Mouse (Mus musculus): ENCODE measurements at regions not wholly inside any gene's neighbourhood (a gene's known extent, or its start where the extent isn't known, plus 50 kb on each side); places are given as distances from the start of the nearest gene placed in this dataset.

DNA sequence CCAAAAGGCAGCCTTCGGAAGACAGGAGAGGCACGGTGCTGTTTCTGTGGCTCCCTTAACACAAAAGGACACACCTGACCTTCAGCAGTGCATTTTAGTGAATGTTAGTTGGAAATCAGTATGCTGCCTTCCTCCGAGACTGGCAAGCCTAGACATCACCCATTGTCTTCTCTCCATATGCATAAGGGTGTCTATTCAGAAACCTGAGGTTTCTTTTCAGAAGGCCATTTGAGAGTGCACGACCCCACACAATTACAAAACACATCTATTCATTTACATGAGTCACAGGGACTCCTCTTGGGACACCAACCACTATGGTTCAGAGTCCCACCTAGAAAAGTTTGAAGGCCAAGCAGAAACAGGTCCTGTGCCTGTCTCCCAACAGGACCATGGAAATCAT lies 161.8 kb upstream of the Spats2l start:
- Histone ChIP-seq H3K4me2 (replicated peaks; ENCODE audit: low read depth, low read length) (no peak overlapping the region), H3K4me3 (ENCODE audit: low read length) (no peak overlapping the region), H3K9ac (ENCODE audit: low read depth, low read length) (no peak overlapping the region), H3K27ac (ENCODE audit: low read depth, low read length) (no peak overlapping the region), H3K9me3 (ENCODE audit: control insufficient read depth, low read length) (no peaks in the 10 kb centered on the region), H3K36me3 (ENCODE audit: control insufficient read depth, insufficient read depth, low read length) (no peaks in the 10 kb centered on the region), H3K27me3 (ENCODE audit: control insufficient read depth, insufficient read depth, low read length) (no peaks in the 10 kb centered on the region), H3K4me1 (ENCODE audit: control insufficient read depth, insufficient read depth, low read length) (peaks cover 4% of the 10 kb centered on the region)
- 70% methylated on average over 4 of the region's 4 CpGs for WGBS
- ATAC-seq (ENCODE audit: low FRiP score, low TSS enrichment) = no peak

DNA sequence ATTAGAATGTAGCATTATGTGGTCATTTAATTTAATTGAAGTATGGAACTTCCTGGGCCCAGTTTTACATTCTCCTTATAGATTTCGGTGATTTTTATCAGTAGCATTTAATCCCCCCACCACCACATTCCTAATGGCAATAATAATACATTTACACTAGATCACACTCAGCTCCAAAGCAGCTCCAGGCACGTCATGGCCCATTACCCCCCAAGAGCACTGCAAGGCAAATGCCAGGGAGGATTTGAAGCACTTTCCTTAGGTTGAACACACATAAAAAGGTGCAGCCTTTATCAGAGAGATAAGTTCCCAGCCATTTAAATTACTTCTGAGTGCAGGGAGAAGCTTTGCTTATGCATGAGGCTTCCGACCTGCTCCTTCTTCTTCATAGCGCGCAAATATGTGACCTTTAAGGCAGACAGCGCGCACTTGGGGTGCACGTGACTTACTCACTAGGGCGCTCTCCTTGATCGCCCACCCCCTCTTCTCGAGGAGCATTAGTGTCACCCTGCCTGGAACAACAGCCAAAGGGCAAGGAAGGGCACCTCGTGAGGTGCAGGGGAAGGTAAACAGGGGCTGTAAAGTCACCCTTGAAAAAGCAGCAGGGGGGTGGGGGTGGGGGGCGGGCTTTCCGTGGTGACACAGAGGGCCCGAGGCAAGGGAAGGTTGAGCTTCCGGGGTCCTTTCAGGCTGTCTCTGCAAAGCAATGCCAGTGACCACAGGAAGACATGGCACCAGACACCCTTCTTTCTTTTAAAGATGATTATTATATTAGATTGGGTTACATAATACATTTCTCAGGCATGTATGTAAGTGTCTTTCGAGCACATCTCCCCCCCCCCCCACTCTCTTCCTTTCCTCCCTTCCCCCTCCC lies 160.8 kb upstream of the Spats2l start:
- Histone ChIP-seq H3K36me3 (ENCODE audit: control insufficient read depth, insufficient read depth, low read length) (no peaks in the 10 kb centered on the region), H3K4me1 (ENCODE audit: control insufficient read depth, insufficient read depth, low read length) (peaks cover 4% of the 10 kb centered on the region), H3K4me3 (ENCODE audit: low read length) (peak overlapping the region; percentile 18; the same call in 1 of the 2 replicates), H3K9me3 (ENCODE audit: control insufficient read depth, low read length) (no peaks in the 10 kb centered on the region), H3K27ac (ENCODE audit: low read depth, low read length) (no peak overlapping the region; the same call in 1 of the 2 replicates), H3K4me2 (replicated peaks; ENCODE audit: low read depth, low read length) (peak overlapping the region; percentile 35), H3K27me3 (ENCODE audit: control insufficient read depth, insufficient read depth, low read length) (no peaks in the 10 kb centered on the region), H3K9ac (ENCODE audit: low read depth, low read length) (no peak overlapping the region)
- 11% methylated on average over 17 of the region's 17 CpGs for WGBS
- peak; percentile 82; the same call in 1 of the 2 replicates for ATAC-seq (ENCODE audit: low FRiP score, low TSS enrichment)

DNA sequence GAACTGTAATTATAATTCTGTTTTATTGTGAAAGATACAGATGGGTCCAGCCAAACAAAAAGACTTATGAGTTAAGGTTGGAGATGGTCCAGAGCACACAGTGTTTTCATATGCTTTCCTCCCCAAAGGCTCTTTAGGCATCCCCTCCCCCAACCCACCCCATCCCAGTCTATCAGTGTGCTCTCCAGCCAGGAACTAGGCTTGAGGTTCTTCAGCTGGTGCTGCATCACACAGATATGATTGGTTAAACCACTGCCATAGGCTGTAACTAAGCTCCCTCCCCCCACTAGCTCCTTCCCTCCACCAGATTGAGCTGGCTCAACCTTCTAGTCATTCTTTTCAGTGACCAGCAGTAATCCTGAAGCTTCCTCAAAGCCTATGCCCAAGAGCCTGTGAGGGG lies 158.8 kb upstream of the Spats2l start:
- Histone ChIP-seq H3K36me3 (ENCODE audit: control insufficient read depth, insufficient read depth, low read length) (no peaks in the 10 kb centered on the region), H3K9ac (ENCODE audit: low read depth, low read length) (no peak overlapping the region), H3K4me2 (replicated peaks; ENCODE audit: low read depth, low read length) (no peak overlapping the region), H3K27ac (ENCODE audit: low read depth, low read length) (no peak overlapping the region), H3K9me3 (ENCODE audit: control insufficient read depth, low read length) (no peaks in the 10 kb centered on the region), H3K4me3 (ENCODE audit: low read length) (no peak overlapping the region), H3K4me1 (ENCODE audit: control insufficient read depth, insufficient read depth, low read length) (peaks cover 4% of the 10 kb centered on the region), H3K27me3 (ENCODE audit: control insufficient read depth, insufficient read depth, low read length) (no peaks in the 10 kb centered on the region)
- ATAC-seq (ENCODE audit: low FRiP score, low TSS enrichment) = peak; percentile 63; the same call in 1 of the 2 replicates

DNA sequence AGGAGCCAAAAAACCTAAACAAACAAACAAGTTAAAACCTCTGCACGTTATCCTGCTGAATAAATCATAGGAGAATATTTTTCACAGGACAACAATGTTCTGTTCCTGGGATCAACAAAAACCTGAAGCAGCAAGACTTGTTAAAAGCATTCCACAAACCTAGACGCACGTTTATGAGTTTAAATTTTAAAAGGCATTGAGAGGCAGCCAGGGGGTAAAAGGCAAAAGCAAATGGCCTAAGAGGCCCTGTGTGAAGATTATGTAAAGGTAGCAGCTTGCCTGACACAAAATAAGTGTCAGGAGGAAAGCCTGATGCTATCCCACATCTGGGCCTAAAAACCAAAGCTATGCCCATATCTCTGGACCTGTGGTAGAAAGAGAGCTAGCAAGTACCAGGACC lies 156.6 kb upstream of the Spats2l start:
- 91% methylated on average over 3 of the region's 3 CpGs for WGBS
- Histone ChIP-seq H3K36me3 (ENCODE audit: control insufficient read depth, insufficient read depth, low read length) (no peaks in the 10 kb centered on the region), H3K27me3 (ENCODE audit: control insufficient read depth, insufficient read depth, low read length) (no peaks in the 10 kb centered on the region), H3K9ac (ENCODE audit: low read depth, low read length) (no peak overlapping the region), H3K4me3 (ENCODE audit: low read length) (no peak overlapping the region), H3K9me3 (ENCODE audit: control insufficient read depth, low read length) (no peaks in the 10 kb centered on the region), H3K4me1 (ENCODE audit: control insufficient read depth, insufficient read depth, low read length) (peaks cover 4% of the 10 kb centered on the region), H3K4me2 (replicated peaks; ENCODE audit: low read depth, low read length) (no peak overlapping the region), H3K27ac (ENCODE audit: low read depth, low read length) (no peak overlapping the region)
- no peak for ATAC-seq (ENCODE audit: low FRiP score, low TSS enrichment)

DNA sequence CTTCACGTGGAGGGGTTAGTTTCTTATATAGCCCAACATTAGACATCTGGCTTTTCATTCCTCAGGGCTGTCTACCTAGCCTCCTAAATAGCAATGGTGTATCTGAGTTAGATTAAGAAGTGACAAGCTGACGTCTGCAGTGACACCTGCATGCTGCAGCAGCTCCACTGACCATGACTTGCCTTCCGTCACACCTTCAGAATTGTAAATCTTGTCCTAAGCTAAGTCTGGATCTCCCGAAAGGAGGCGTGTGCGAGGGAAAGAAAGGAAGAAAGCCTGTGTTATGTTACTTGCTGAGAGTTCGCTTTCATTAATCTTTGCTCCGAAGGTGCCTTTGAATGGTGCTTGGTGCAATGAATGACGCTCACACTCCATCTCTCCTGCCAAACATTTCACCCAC lies 151.4 kb upstream of the Spats2l start:
- no peak overlapping the region for H3K9ac ChIP-seq (ENCODE audit: low read depth, low read length)
- no peak overlapping the region for H3K4me2 ChIP-seq (replicated peaks; ENCODE audit: low read depth, low read length)
- H3K4me3 ChIP-seq (ENCODE audit: low read length) = no peak overlapping the region
- no peaks in the 10 kb centered on the region for H3K9me3 ChIP-seq (ENCODE audit: control insufficient read depth, low read length)
- H3K27me3 ChIP-seq (ENCODE audit: control insufficient read depth, insufficient read depth, low read length) = no peaks in the 10 kb centered on the region
- ATAC-seq (ENCODE audit: low FRiP score, low TSS enrichment) = no peak
- no peak overlapping the region for H3K27ac ChIP-seq (ENCODE audit: low read depth, low read length)
- no peaks in the 10 kb centered on the region for H3K4me1 ChIP-seq (ENCODE audit: control insufficient read depth, insufficient read depth, low read length)
- no peaks in the 10 kb centered on the region for H3K36me3 ChIP-seq (ENCODE audit: control insufficient read depth, insufficient read depth, low read length)
- 69% methylated on average over 9 of the region's 9 CpGs for WGBS

DNA sequence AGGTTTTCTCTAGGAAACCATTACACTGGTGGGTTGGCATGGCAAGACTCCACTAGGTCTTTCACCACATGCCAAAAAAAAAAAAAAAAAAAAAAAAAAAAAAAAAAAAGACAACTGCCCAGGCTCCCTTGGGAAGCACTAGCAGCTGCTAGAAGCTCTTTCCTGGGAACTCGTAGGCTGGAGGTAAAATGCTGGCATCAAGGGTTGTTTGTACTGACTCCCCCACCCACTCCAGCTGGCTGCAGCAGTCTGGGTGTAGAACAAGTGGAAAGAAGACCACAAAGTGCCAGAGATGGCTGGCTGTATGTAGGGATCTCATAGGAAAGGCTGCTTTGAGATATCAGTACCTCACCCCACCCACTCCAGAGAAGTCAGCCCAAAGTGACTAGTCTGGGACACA lies 140.0 kb upstream of the Spats2l start:
- WGBS = 53% methylated on average over 1 of the region's 1 CpGs
- H3K4me3 ChIP-seq (ENCODE audit: low read length) = no peak overlapping the region
- H3K27me3 ChIP-seq (ENCODE audit: control insufficient read depth, insufficient read depth, low read length) = no peaks in the 10 kb centered on the region
- H3K9me3 ChIP-seq (ENCODE audit: control insufficient read depth, low read length) = no peaks in the 10 kb centered on the region
- H3K27ac ChIP-seq (ENCODE audit: low read depth, low read length) = no peak overlapping the region
- H3K4me2 ChIP-seq (replicated peaks; ENCODE audit: low read depth, low read length) = no peak overlapping the region
- H3K9ac ChIP-seq (ENCODE audit: low read depth, low read length) = no peak overlapping the region
- no peaks in the 10 kb centered on the region for H3K4me1 ChIP-seq (ENCODE audit: control insufficient read depth, insufficient read depth, low read length)
- H3K36me3 ChIP-seq (ENCODE audit: control insufficient read depth, insufficient read depth, low read length) = no peaks in the 10 kb centered on the region
- ATAC-seq (ENCODE audit: low FRiP score, low TSS enrichment) = no peak

DNA sequence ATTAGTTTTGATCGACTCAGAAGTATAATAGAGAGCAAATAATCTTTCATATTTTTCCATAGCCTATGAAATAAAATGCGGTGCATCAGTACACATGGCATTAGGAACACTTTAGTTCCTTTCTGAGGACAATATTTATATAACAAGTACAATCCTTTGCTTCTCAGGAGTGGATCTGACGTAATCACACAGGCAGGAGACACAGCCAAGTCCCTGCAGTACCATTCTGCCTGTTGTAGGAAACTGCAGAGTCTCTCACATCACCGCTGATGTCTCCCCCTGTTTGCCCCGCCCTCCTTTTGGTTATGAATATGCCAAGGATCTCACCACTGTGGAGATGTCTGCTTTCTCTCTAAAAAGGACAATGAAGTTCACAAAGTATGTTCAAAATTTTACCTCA lies 131.8 kb upstream of the Spats2l start:
- Histone ChIP-seq H3K9ac (ENCODE audit: low read depth, low read length) (no peak overlapping the region), H3K4me3 (ENCODE audit: low read length) (no peak overlapping the region), H3K27ac (ENCODE audit: low read depth, low read length) (no peak overlapping the region), H3K4me1 (ENCODE audit: control insufficient read depth, insufficient read depth, low read length) (no peaks in the 10 kb centered on the region), H3K9me3 (ENCODE audit: control insufficient read depth, low read length) (no peaks in the 10 kb centered on the region), H3K27me3 (ENCODE audit: control insufficient read depth, insufficient read depth, low read length) (no peaks in the 10 kb centered on the region), H3K4me2 (replicated peaks; ENCODE audit: low read depth, low read length) (no peak overlapping the region), H3K36me3 (ENCODE audit: control insufficient read depth, insufficient read depth, low read length) (no peaks in the 10 kb centered on the region)
- WGBS = 85% methylated on average over 5 of the region's 5 CpGs
- no peak for ATAC-seq (ENCODE audit: low FRiP score, low TSS enrichment)

DNA sequence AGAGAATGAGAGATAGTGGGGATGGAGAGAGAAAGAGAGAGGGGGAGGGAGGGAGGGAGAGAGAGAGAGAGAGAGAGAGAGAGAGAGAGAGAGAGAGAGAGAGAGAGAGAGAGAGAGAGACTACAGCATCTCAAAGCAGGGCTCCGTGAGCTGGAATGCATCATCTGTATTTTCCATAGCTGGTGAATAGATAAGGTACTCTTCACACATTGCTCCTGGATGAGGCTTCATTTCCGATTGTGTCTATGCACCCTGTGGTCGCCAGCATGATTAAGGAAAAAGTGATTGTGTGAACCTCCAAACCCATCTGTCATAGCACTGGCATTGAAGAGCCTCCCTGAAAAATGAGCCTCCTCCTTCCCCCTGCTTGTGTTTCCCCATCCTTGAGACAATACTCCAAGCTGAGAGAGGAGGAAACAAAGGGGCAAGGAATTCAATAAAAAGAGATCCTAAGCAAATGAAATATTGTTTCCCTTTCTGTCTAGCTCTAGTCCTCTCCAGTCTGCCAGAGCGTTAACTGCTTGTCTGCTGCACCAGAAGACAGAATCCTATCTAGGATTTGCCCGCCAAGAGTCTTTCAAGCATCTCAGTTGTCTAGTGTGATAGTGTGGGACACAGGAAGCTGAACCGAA lies 130.4 kb upstream of the Spats2l start:
- WGBS = 49% methylated on average over 6 of the region's 6 CpGs
- no peak for ATAC-seq (ENCODE audit: low FRiP score, low TSS enrichment)
- Histone ChIP-seq H3K27me3 (ENCODE audit: control insufficient read depth, insufficient read depth, low read length) (no peaks in the 10 kb centered on the region), H3K4me3 (ENCODE audit: low read length) (no peak overlapping the region), H3K9me3 (ENCODE audit: control insufficient read depth, low read length) (no peaks in the 10 kb centered on the region), H3K9ac (ENCODE audit: low read depth, low read length) (no peak overlapping the region), H3K4me2 (replicated peaks; ENCODE audit: low read depth, low read length) (no peak overlapping the region), H3K27ac (ENCODE audit: low read depth, low read length) (no peak overlapping the region), H3K4me1 (ENCODE audit: control insufficient read depth, insufficient read depth, low read length) (no peaks in the 10 kb centered on the region), H3K36me3 (ENCODE audit: control insufficient read depth, insufficient read depth, low read length) (no peaks in the 10 kb centered on the region)

DNA sequence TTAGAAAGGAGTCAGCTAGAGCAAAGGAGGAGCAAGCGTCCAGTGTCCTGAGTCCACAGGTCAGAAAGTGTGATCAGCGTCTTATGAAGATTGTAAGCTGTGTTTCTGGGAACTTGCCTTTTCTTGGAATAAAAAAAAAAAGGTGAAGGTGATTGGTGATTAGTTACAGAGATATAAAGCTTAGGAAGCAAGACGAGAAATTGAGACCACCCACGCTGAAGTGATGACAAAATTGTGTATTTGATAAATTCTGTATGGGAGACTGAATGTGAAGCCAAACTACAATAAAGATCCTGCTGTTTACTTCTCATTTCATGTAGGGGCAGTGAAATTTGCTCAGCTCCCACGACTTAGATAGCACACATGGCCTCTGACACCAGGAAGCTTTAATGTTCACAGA lies 109.0 kb upstream of the Spats2l start:
- no peak overlapping the region for H3K4me3 ChIP-seq (ENCODE audit: low read length)
- no peaks in the 10 kb centered on the region for H3K27me3 ChIP-seq (ENCODE audit: control insufficient read depth, insufficient read depth, low read length)
- H3K9ac ChIP-seq (ENCODE audit: low read depth, low read length) = no peak overlapping the region
- H3K9me3 ChIP-seq (ENCODE audit: control insufficient read depth, low read length) = no peaks in the 10 kb centered on the region
- no peak for ATAC-seq (ENCODE audit: low FRiP score, low TSS enrichment)
- H3K27ac ChIP-seq (ENCODE audit: low read depth, low read length) = no peak overlapping the region
- WGBS = 77% methylated on average over 5 of the region's 5 CpGs
- H3K4me1 ChIP-seq (ENCODE audit: control insufficient read depth, insufficient read depth, low read length) = no peaks in the 10 kb centered on the region
- H3K4me2 ChIP-seq (replicated peaks; ENCODE audit: low read depth, low read length) = no peak overlapping the region
- H3K36me3 ChIP-seq (ENCODE audit: control insufficient read depth, insufficient read depth, low read length) = no peaks in the 10 kb centered on the region

Data from kidney, embryonic 14.5 days (tissue).